In genomic region chr13:114077181-114077580, GRCm38 (mm10) we compare ENCODE assay signal across 16 mouse cellular contexts.
DNase-seq lines count a peak whose midpoint lies in the region; ATAC-seq lines count a peak whose summit lies in the region.
"Had no signal": no experiment of that assay in that cellular context is flagged by ENCODE, and none has a peak within 500 bp of the region (broad histone marks: within the 10 kb centered on the region; RNA-seq: fewer than 3 reads in every experiment).

No protein-coding gene starts in this region.

- no peak; the same call in 1 of the 2 replicates for ATAC-seq in embryonic facial prominence, embryonic 14.5 days (ENCODE audit: low read depth)
- ATAC-seq in limb, embryonic 13.5 days (ENCODE audit: low FRiP score, low read depth) = 0 out of 2 replicates have a peak, but pooled peaks have one; percentile 49
- peak; percentile 72; the same call in 1 of the 2 replicates for ATAC-seq in forebrain, embryonic 15.5 days (replicated peaks)
- 0 out of 2 replicates have a peak, but pooled peaks have one; percentile 31 for ATAC-seq in midbrain, embryonic 15.5 days (replicated peaks)

- H3K4me2 ChIP-seq in embryonic facial prominence, embryonic 14.5 days (ENCODE audit: low read depth, low read length) = no peak overlapping the region
- no peak overlapping the region for H3K4me2 ChIP-seq in limb, embryonic 13.5 days (replicated peaks)
- H3K4me2 ChIP-seq in forebrain, embryonic 15.5 days (replicated peaks) = no peak overlapping the region
- H3K4me2 ChIP-seq in midbrain, embryonic 15.5 days = no peak overlapping the region
- H3K4me2 ChIP-seq: embryonic facial prominence, embryonic 12.5 days had no signal

- H3K4me1 ChIP-seq in embryonic facial prominence, embryonic 14.5 days (ENCODE audit: control insufficient read depth, insufficient read depth, low read length) = no peaks in the 10 kb centered on the region; the same call in 1 of the 2 replicates
- peaks cover 22% of the 10 kb centered on the region for H3K4me1 ChIP-seq in embryonic facial prominence, embryonic 10.5 days
- H3K4me1 ChIP-seq in limb, embryonic 13.5 days = peaks cover 18% of the 10 kb centered on the region; the same call in 1 of the 2 replicates
- peaks cover 3% of the 10 kb centered on the region; the same call in 1 of the 2 replicates for H3K4me1 ChIP-seq in limb, embryonic 10.5 days
- peaks cover 15% of the 10 kb centered on the region for H3K4me1 ChIP-seq in forebrain, embryonic 15.5 days
- H3K4me1 ChIP-seq in midbrain, embryonic 15.5 days = peaks cover 12% of the 10 kb centered on the region

- no peaks in the 10 kb centered on the region for H3K27me3 ChIP-seq in embryonic facial prominence, embryonic 14.5 days (replicated peaks; ENCODE audit: control insufficient read depth, insufficient read depth, low read length)
- H3K27me3 ChIP-seq in embryonic facial prominence, embryonic 10.5 days (replicated peaks; ENCODE audit: low read depth, poor library complexity, severe bottlenecking) = no peaks in the 10 kb centered on the region
- no peaks in the 10 kb centered on the region for H3K27me3 ChIP-seq in limb, embryonic 13.5 days
- H3K27me3 ChIP-seq in limb, embryonic 10.5 days (ENCODE audit: low read depth, poor library complexity, severe bottlenecking) = no peaks in the 10 kb centered on the region
- no peaks in the 10 kb centered on the region for H3K27me3 ChIP-seq in forebrain, embryonic 15.5 days
- no peaks in the 10 kb centered on the region for H3K27me3 ChIP-seq in midbrain, embryonic 15.5 days (replicated peaks)
- H3K27me3 ChIP-seq: CH12.LX; embryonic facial prominence, embryonic 12.5 days had no signal

- 69% methylated on average over 9 of the region's 9 CpGs for WGBS in embryonic facial prominence, embryonic 14.5 days
- WGBS in embryonic facial prominence, embryonic 10.5 days = 82% methylated on average over 9 of the region's 9 CpGs
- WGBS in limb, embryonic 13.5 days = 68% methylated on average over 9 of the region's 9 CpGs
- WGBS in limb, embryonic 10.5 days = 89% methylated on average over 9 of the region's 9 CpGs
- 44% methylated on average over 9 of the region's 9 CpGs for WGBS in forebrain, embryonic 15.5 days
- 67% methylated on average over 9 of the region's 9 CpGs for WGBS in midbrain, embryonic 15.5 days

- no peak overlapping the region for H3K4me3 ChIP-seq in embryonic facial prominence, embryonic 14.5 days (ENCODE audit: low read depth, low read length)
- no peak overlapping the region for H3K4me3 ChIP-seq in embryonic facial prominence, embryonic 10.5 days
- H3K4me3 ChIP-seq in limb, embryonic 13.5 days = no peak overlapping the region
- no peak overlapping the region for H3K4me3 ChIP-seq in limb, embryonic 10.5 days
- H3K4me3 ChIP-seq in forebrain, embryonic 15.5 days = no peak overlapping the region
- H3K4me3 ChIP-seq in midbrain, embryonic 15.5 days = no peak overlapping the region
- H3K4me3 ChIP-seq: embryonic facial prominence, embryonic 12.5 days had no signal

- no peak overlapping the region for H3K27ac ChIP-seq in embryonic facial prominence, embryonic 14.5 days (replicated peaks; ENCODE audit: low read depth, low read length)
- H3K27ac ChIP-seq in embryonic facial prominence, embryonic 10.5 days (replicated peaks) = no peak overlapping the region
- no peak overlapping the region for H3K27ac ChIP-seq in limb, embryonic 13.5 days
- no peak overlapping the region for H3K27ac ChIP-seq in limb, embryonic 10.5 days
- no peak overlapping the region for H3K27ac ChIP-seq in forebrain, embryonic 15.5 days (replicated peaks)
- H3K27ac ChIP-seq in midbrain, embryonic 15.5 days = no peak overlapping the region
- H3K27ac ChIP-seq: embryonic facial prominence, embryonic 12.5 days; kidney, postnatal 0 days had no signal

- DNase-seq in embryonic facial prominence, embryonic 14.5 days (ENCODE audit: low spot score) = peak; percentile 30
- no peak for DNase-seq in embryonic facial prominence, embryonic 10.5 days (ENCODE audit: low spot score)
- DNase-seq in limb, embryonic 10.5 days (ENCODE audit: low spot score) = no peak
- DNase-seq in cerebellum, postnatal 36 days = no peak
- no peak for DNase-seq in lung, postnatal 10 days
- DNase-seq: cerebellum, adult 2 months; gastrocnemius, postnatal 36 days; kidney, adult 18-20 months; liver; lung, postnatal 14 days had no signal

- no peaks in the 10 kb centered on the region for H3K9me3 ChIP-seq in embryonic facial prominence, embryonic 14.5 days (ENCODE audit: control insufficient read depth, low read length)
- H3K9me3 ChIP-seq in embryonic facial prominence, embryonic 10.5 days = no peaks in the 10 kb centered on the region
- no peaks in the 10 kb centered on the region for H3K9me3 ChIP-seq in limb, embryonic 13.5 days
- H3K9me3 ChIP-seq in limb, embryonic 10.5 days (replicated peaks) = no peaks in the 10 kb centered on the region
- H3K9me3 ChIP-seq in forebrain, embryonic 15.5 days = no peaks in the 10 kb centered on the region
- H3K9me3 ChIP-seq in midbrain, embryonic 15.5 days = no peaks in the 10 kb centered on the region
- H3K9me3 ChIP-seq: embryonic facial prominence, embryonic 12.5 days had no signal

- H3K9ac ChIP-seq in embryonic facial prominence, embryonic 14.5 days (ENCODE audit: low read depth, low read length) = no peak overlapping the region
- no peak overlapping the region for H3K9ac ChIP-seq in limb, embryonic 13.5 days
- H3K9ac ChIP-seq in forebrain, embryonic 15.5 days (replicated peaks) = no peak overlapping the region
- no peak overlapping the region for H3K9ac ChIP-seq in midbrain, embryonic 15.5 days
- H3K9ac ChIP-seq: embryonic facial prominence, embryonic 12.5 days had no signal

- no peaks in the 10 kb centered on the region for H3K36me3 ChIP-seq in embryonic facial prominence, embryonic 14.5 days (ENCODE audit: control insufficient read depth, insufficient read depth, low read length)
- H3K36me3 ChIP-seq in embryonic facial prominence, embryonic 10.5 days (replicated peaks) = no peaks in the 10 kb centered on the region
- no peaks in the 10 kb centered on the region for H3K36me3 ChIP-seq in limb, embryonic 13.5 days
- H3K36me3 ChIP-seq in limb, embryonic 10.5 days = no peaks in the 10 kb centered on the region
- H3K36me3 ChIP-seq in forebrain, embryonic 15.5 days = no peaks in the 10 kb centered on the region
- H3K36me3 ChIP-seq in midbrain, embryonic 15.5 days (replicated peaks) = no peaks in the 10 kb centered on the region
- H3K36me3 ChIP-seq: embryonic facial prominence, embryonic 12.5 days had no signal
